Mouse (Mus musculus): ENCODE data around the gene Trp53.

Gene Trp53

DNA sequence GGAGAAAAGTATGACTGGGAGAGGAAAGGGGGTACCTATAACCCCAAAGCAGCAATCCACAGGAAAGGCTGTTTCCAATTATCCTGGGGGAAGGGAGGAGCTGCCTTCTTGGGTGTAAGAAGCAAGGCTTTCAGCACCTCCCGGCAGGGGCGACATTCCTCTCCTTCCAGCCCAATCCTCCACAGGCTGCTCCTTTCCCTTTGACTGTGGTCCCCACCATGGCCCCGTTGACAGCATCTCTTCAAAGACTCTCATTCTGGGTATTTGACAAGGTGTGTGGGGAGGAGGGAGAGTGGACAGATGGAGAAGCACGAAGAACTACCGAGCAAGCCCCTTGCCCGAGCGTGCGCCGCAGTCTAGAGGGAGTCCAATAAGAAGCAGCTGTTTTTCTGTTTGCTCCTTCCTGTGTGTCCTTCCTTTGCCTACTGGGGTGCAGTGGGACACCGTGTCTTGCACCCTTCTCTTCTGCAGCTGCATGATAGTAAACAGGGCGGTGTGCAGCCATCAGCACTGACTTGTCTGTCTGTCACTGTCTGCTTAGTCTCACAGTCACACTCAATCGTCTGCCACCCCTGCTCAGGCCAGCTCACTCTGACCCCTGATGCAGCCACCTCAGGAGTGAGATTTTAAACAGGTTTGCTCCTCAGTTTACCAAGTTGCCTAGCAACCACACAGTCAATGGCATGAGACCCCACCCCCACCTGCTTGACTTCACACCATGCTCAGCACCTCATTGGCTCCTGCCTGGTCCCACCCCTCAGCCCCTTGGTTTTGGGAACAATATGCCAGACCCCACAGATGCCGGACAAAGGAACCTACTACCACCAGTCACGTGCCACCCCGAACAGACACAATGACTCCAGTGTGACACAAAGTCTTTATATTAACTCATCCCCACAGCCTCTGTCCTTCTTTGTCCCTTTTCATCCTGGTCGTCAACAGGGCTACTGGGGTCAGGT is 19.0 kb upstream of the Trp53 start:
- in situ Hi-C loops (cut with MseI, MboI) = no loop called here

DNA sequence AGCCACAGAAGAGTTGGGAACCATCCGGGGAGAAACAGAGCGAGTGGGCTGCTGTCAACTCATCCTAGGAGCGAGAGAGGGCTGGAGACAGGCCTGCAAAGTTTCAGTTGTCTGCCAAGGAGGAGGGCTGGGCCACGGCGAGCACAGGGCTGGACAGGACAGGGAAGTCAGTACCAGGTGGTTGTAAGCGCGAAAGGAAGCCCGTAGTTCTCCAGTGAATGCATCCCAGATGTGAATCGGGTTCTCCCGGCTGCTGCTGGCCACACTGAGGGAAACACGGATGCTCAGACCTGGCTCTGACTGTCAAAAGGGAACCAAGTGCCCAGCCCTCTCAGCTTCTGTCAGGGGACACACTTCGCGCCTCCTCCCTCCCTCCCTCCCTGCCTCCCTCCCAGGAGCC is 16.8 kb upstream of the Trp53 start:
- in situ Hi-C loops (cut with MseI, MboI) = no loop called here

DNA sequence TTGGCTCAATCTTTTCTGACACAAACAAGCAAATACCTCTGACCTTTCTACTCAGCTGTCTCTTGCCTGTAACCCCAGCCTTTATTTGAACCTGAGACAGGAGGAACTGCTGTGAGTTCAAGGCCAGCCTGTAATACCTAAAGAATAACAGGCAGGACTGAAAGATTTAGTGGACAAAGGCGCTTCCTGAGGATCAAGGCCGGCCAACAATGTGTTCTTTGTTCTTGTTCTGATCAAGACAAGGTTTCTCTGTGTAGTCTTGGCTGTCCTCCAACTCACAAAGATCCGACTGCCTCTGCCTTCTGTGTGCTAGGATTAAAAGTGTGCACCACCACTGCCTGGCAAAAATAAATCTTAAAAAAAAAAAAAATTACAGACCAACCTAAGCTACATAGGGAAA is 15.8 kb upstream of the Trp53 start:
- in situ Hi-C loops (cut with MseI, MboI) = no loop called here

DNA sequence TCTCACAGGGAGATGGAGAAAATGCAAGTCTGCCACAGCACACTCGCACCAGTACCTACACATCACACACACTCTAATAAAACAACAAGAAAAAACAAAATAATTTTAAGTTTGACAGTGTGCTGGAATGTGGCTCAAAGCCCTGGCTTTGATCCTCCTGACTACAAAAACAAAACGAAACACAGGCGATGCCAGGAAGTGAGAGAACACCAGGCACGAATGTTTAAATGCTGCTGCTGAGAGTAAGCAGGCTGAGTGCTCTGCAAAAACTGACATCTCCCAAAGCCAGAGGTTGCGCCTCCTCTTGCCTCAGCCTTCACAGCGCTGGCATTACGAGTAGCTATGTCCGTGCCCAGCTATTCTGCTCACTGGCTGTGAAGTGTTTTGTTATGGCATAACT is 15.0 kb upstream of the Trp53 start:
- in situ Hi-C loops (cut with MseI, MboI) = no loop called here

DNA sequence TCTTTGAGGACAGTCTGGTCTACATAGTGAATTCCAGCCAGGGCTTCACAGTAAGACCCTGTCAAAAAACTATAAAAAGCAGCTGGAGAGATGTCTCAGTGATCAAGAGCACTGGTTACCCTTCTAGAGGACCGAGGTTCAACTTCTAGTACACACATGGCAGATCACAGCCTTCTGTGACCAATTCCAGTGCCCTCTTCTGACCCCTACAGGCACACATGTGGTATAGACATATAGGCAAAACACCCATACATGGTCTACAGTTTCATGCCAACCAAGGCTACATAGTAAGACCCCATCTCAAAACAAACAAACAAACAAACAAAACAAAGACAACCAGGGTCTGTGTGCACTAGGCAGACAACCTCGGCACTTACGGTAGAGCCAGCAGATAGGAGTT is 4.9 kb upstream of the Trp53 start:
- in situ Hi-C loops (cut with MseI, MboI) = loop anchor here in 1 of 2 experiments (5.0 kb wide), 1 partner anchor 38 kb away; no protein-coding TSS in a partner anchor

DNA sequence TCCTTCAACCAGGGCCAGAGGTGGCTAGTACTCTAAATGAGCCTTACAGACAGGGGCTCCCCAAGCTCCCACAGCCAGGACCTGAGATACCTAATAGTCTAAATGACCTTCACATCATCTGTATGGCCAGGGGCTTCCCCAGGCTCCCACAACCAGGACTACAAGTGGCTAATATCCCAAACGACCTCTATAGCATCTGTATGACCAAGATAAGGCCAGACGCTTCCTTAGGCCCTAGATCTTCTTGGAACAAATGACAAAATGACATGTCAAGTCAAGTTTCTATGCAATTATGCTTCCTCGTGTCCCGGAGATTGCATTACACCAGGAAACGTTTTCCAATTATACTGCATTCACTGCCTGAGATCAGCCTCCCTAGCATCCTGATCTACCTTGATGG is 3.9 kb upstream of the Trp53 start:
- in situ Hi-C loops (cut with MseI, MboI) = loop anchor here in 1 of 2 experiments (5.0 kb wide), 1 partner anchor 39 kb away; no protein-coding TSS in a partner anchor

DNA sequence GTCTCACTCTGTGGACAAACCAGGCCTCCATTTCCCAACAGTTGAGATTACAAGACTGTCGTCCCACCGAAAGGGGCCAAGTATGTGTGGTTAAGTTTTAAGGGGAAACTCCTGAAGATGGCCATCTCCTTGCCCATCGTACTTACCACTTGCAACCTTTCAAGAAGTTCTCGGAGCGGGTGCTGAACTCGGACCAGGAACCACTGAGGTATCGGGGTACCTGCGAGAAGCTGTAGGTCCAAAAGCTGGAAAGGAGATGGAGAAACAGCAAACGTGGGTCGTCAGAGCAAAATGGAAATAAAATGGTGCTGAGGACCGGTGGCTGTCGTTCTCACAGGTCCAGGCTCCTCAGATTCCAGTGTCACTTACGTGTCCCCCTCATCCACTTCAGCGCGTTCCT is 1.9 kb upstream of the Trp53 start:
- in situ Hi-C loops (cut with MseI, MboI) = loop anchor here in 1 of 2 experiments (5.0 kb wide), 1 partner anchor 41 kb away; no protein-coding TSS in a partner anchor

DNA sequence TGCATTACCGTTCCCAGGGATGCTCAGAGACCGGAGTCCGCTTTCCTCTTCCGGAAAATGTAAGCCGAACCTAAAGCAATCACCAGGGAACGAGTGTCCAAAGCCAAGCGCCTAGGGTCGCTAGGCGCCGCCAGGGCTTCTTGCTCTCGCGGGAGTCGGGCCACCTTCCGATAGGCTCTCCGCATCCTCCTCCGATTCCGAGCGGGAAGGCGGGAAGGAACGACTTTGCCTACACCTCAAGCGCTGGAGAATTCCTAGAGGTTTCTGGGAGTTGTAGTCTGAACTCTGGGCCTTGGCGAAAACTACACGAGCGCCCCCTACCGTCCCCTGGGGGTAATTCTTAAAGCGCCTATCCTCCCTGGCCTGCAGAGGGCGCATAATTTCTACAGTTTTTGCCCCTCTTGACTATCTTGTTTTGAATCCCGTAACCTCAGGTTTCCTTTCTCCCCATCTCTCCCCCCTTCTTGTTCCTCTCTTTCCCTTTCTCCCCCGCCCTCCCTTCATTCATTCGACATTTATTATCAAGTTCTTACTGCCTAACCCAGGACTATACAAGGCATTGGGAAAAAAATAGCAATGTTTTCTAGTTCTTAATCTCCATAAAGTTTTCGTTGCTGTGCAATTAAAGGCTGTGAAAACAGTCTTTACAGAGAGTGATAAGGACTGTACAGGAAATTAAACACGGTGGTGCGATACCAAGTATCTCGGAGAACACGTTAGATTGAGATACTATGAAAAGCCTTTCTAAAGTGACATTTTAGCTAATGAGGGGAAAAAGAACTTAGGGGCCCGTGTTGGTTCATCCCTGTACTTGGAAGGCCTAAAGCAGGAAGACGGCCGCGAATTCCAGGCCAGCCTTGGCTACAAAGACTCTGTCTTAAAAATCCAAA is 786 bp upstream of the Trp53 start:
- in situ Hi-C loops (cut with MseI, MboI) = loop anchor here in 1 of 2 experiments (5.0 kb wide), 1 partner anchor 42 kb away; no protein-coding TSS in a partner anchor

DNA sequence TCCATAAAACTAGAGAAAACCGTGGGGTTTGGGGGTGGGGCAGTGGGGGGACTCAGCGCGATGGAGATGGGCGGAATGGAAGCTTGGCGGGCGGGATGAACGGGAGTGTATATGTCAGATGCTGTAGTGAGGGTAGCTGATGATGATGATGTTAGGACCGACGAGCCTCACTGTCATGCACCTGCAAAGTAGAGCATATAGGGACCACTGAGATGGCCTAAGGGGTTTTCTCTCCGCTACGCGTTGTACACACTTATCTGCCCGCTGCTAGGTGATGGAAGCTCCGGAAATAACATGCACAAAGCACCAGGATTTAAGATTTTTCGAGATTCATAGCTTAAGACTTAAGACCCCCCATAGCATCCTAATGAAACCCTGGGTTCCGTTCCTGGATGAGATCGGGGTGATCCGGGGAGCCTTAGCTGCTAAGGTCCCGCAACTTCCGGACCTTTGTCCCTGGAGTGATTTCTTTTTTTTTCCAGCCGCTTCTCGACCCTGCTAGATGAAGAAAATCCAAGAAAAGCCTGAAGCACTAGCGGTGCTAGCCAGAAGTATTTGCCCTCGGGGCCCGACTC is 500 bp downstream of the Trp53 start:
- in situ Hi-C loops (cut with MseI, MboI) = no loop called here

DNA sequence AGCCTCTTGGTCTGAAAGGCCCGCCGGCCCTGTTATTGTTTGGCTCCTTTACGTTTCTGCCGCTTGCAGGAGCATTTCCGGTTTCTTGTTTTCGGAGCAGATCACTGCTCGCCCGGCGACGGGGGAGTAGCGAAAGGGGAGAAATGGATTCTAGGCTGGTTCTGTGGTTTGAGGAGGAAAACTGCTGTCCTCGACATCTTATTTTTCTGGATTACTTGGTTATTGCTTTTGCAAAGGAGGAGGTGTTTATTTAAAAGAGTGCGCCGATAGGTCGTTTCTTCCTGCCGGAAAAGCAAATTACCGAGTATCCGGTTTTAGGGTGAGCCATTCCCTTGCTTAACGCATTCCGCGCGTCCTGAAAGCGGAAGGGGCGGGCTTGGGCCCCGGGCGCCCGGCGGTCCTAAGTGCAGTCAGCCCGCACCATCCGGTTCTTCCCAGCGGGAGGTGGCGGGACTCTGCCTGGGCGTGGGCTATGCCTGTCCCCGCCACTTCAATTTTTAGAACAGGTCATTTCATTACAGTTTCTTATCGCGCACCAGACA is 1.1 kb downstream of the Trp53 start:
- in situ Hi-C loops (cut with MseI, MboI) = no loop called here

DNA sequence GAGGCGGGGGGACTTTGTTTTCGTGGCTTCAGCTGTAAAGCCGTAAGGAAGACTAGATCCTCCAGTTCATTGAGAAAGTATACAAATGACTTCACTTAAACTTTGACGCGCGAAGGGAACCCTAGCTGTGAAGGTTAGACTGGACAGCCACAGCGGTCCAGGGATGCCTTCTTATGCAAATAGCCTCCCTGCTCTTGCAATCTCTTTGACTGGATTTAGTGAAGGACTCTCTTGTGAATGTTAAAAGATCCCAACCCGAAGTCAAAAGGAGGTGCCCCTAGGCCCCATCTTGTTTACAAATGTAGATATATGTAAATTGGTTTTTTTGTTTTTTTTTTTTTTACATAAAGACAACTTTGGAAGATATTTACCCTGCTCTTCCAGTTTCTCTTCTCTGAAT is 1.7 kb downstream of the Trp53 start:
- in situ Hi-C loops (cut with MseI, MboI) = no loop called here

DNA sequence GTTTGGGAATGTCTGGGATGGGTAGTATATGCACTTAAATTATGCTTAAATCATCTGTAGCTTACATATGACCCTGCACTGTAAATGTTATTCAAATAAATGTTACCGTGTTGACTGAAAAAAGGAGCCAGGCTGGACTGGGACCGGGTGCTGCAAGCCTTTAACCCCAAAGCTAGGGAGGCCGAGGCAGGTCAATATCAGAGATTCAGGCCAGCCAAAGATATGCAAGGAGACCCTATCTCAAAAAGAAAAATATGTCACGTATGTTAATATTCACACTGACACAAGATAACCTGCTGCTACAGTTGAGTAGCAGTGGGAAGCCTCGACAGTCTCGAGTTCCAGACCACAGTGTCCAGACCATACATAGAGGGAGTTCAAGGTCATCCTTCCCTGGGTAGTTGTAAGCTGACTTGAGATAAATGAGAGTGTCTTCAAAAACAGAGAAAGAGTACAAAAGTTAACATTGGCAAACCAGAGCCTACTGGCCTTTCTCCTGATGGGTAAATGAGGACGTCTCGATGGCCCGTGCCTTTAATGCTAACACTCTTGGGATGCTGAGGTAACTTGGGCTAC is 2.2 kb downstream of the Trp53 start:
- in situ Hi-C loops (cut with MseI, MboI) = no loop called here

DNA sequence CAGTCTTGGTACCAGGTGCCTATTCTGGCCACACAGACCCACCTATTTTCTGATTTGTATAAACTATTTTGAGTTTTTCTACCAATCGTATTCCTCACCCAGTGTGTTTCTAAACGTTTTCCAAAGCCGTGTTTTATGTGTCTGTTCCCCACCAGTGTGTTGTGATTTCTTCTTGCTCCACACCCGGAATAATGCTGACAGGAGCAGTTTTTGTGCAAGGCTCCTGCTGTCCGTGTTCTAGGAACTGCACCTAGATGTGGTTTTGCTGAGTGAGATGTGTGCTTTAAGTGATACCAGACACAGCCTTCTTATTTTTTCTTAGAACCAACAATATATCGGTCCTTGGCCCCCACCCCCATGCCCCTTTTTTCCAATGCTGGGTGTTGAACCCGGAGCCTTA is 3.8 kb downstream of the Trp53 start:
- in situ Hi-C loops (cut with MseI, MboI) = no loop called here

DNA sequence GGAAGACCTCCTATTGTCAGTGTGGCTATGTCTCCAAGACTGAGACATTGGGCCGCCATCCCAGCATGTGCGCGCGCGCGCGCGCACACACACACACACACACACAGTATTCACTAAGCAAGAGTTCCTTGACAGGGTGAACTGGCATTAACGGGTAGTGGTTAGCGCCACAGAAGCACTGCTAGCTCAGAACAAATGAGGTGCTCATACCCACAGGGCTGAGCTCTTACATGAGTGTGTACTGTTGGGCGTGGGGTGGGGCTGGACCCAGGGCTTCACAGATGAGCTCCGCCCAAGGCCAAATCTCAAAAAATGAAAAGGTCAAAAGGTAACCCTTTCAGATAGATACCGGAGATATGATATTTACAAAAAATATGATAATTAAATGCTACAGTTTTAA is 4.8 kb downstream of the Trp53 start:
- in situ Hi-C loops (cut with MseI, MboI) = no loop called here

DNA sequence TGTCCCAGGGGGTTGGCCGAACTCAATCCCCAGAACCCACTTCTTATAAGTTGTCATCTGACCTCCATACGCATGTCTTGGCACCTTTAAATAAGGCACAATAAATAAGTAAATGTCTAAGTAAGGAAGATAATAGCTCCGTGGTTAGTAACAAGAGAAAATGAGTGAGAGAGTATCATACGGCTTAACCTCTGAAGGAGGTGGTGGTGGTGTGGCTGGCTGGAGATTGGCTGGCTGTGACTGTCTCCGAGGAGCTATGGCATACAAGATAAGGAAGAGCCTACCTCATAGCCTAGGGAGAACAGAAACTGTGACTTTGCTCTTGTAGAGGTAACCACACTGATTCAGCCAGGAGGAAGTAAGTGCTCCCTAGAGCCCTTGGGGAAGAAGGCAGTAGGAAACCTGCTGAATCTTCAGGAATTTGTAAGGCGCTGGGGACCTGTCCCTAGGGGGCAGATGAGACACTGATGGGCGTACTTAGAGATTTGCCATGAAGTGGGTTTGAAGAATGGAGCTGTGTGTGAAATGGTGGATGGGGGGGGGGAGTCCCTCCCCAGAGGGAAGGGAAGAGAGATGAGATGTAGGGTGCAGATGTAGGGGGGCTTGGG is 5.7 kb downstream of the Trp53 start:
- in situ Hi-C loops (cut with MseI, MboI) = no loop called here

DNA sequence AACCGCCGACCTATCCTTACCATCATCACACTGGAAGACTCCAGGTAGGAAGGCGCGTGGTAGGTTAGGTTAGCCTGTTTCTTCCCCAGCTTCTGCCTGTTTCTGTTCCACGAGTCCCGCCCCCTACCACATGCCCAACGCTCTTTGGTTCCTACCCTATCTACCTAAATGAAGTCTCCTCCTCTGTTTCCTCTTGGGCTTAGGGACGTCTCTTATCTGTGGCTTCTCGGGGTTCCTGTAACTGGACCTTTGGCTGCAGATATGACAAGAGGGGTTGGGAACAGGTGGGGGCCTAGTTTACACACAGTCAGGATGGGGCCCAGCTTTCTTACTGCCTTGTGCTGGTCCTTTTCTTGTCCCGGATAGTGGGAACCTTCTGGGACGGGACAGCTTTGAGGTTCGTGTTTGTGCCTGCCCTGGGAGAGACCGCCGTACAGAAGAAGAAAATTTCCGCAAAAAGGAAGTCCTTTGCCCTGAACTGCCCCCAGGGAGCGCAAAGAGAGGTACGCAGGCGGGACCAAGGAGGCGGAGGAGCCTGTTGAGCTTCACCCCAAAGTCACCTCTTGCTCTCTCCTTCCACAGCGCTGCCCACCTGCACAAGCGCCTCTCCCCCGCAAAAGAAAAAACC is 9.2 kb downstream of the Trp53 start:
- in situ Hi-C loops (cut with MseI, MboI) = no loop called here

DNA sequence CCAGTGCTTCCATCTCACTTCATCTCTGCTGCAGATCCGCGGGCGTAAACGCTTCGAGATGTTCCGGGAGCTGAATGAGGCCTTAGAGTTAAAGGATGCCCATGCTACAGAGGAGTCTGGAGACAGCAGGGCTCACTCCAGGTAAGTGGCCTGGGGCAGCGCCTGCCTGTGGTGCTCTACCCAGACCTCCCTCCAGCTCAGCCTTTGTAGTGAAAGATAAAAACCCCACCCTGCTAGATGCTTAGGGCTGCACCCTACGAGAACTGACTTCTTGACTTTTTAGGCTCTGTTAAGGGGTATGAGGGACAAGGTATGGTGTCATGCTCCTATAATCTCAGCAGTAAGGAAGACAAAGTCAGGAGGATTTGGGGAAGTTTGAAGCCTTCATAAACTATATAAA is 10.5 kb downstream of the Trp53 start:
- in situ Hi-C loops (cut with MseI, MboI) = no loop called here

DNA sequence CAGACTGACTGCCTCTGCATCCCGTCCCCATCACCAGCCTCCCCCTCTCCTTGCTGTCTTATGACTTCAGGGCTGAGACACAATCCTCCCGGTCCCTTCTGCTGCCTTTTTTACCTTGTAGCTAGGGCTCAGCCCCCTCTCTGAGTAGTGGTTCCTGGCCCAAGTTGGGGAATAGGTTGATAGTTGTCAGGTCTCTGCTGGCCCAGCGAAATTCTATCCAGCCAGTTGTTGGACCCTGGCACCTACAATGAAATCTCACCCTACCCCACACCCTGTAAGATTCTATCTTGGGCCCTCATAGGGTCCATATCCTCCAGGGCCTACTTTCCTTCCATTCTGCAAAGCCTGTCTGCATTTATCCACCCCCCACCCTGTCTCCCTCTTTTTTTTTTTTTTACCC is 11.3 kb downstream of the Trp53 start:
- in situ Hi-C loops (cut with MseI, MboI) = no loop called here

DNA sequence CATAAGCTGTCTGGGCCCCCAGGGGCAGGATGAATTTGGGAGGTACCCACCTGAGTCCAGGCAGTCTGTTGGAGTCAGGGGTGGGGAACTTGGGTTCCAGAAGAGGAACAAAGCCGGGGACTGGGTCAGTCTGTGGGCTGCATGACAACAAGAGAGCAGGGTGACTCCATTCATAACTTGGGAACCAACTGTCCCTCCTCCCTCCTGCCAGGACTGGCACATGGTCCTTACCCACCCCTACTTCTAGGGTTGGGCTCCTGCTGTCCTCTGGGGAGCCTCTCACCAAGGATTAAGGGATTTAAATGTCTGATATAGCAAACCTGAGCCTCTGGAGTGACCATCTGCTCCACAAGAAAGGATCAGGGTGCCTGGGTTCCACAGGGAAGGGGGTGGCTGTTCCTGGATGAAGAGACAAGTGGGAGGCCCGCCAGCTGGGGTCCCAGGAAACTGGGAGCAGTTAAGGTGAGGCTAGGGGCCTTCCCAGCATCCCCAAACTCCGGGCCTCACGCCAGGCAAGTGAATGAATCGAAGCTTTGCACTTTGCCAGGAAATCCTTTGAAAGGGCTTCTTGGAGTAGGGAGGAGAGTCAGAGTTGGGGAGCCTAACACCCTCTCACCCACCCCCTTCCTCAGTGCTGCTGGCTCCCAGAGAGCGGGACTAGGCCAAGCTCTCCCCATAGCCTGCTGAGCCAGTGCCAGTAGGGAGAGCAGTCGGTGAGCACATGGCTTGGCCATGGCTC is 11.9 kb downstream of the Trp53 start:
- in situ Hi-C loops (cut with MseI, MboI) = no loop called here

DNA sequence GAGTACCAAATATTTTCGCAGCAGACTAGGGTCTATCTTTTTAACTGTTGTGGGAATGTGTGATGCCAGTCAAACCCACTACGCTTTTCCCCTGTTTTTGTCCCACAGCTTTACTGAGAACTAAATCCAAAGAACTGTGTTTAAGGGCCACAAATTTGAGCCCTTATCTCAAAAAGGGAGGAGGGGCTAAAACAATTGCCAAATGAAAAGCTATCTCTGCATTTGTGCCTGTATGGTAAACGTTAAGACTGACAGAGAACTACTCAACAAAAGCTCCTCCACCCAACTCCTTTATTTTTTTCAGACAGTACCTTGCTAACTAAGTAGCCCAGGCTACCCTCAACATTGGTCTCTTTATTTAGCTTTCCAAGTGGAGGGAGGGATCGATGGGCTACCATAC is 12.6 kb downstream of the Trp53 start:
- in situ Hi-C loops (cut with MseI, MboI) = no loop called here
